Mouse (Mus musculus) pancreas, adult 10 weeks (tissue): ENCODE data around the gene Dph7. TPM values are rescaled to one million over a fixed set of nuclear protein-coding genes. Genes with fewer than 3 reads are reported as not detected.

Experiments
- polyA plus RNA-seq: library from polyadenylated mRNA; stranded (reverse); fragments of 350-450 nt; fragmentation: Illumina TruSeq; extraction: RNeasy Lipid Tissue Mini Kit (QIAGEN cat#74804); gene quantifications from one replicate; pipeline ENCODE4 v1.2.3, GENCODE M21; 2015; ENCODE audit warnings: low read depth, low replicate concordance; ENCODE audit not compliant: insufficient read depth

The Dph7 gene
- polyA plus RNA-seq = 4.7 TPM

DNA sequence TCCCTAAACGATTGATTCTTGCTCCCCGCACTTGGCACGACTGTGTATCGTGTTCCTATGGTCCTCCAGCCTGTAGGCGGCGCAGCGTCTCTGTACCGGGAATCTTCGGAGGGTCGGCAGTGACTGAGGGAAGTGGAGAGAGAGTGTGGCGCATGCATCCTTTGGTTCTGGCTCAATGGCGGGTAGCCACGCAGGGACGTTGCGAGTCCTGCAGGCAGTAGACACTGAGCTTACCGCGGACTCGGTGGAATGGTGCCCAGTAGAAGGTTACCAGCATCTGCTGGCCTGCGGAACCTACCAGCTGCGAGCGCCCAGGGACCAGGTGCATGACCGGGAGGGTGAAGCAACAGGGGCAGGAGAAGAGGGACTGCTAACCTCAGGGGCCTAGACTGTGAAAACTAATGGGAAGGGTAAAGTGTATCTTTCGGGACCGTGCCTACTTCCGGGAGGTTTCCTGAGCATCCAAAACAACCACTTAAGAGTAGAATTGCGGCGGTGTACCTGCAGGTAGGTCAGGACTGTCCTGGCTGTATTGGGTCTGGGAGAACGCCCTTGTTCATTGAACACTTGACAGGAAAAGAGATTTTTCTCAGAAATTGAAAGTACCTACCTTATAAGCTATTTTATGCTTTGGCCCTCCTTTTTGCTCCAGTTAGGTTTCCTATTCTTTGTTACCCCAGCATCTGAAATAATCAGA, at the start of gene Dph7:
Dph7 (plus strand) TSS at position 97 of the 697 bp plus-strand sequence.

GRCm38 (mm10) chr2:24918930-24919838, 43.0 kb upstream of the Dph7 start, which contains the start of gene Ehmt1:
Gene Ehmt1, minus strand, starts transcription at chr2:24919614.

GRCm38 (mm10) chr2:24935057-24935796, 27.0 kb upstream of the Dph7 start, which contains the start of gene Arrdc1:
Gene Arrdc1, minus strand, starts transcription at chr2:24935252.

DNA sequence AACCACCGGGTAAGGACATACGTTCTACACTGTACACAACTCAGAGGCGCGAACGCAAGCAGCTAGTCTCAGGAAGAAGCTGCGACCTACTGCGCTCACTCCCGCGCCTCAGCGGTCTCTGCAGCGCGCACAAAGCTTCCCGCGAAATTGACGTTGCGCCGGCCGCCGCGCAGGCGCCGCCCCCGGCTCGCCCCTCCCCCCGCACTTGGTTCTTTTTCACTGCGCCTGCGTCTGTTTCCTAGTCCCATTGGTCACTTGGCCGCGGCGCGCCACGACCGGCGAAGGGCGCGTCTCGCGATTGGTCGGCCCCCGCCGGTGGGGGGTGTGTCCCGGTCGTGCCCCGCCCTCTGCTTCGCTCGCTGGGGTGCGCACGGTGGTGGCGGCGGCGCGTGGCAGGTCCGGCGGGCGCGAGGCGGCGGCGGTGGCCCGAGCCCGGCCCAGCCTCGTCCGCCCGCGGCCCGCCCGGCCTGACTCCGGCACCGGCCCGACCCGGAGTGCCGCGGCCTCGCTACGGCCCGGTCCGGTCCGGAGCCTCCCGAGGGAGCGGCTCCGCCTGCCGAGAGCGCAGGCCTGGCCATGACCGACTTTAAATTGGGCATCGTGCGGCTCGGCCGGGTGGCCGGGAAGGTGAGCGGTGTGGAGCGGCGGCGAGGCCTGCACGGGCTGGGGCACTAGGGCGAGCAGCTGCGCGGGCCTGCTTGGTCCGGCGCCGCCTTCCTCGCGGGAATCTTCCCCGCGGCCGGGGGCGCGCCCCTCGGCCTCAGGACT, 12.6 kb upstream of the Dph7 start, which contains the start of gene Zmynd19:
Zmynd19 (plus strand) TSS at position 372 of the 768 bp plus-strand sequence.

DNA sequence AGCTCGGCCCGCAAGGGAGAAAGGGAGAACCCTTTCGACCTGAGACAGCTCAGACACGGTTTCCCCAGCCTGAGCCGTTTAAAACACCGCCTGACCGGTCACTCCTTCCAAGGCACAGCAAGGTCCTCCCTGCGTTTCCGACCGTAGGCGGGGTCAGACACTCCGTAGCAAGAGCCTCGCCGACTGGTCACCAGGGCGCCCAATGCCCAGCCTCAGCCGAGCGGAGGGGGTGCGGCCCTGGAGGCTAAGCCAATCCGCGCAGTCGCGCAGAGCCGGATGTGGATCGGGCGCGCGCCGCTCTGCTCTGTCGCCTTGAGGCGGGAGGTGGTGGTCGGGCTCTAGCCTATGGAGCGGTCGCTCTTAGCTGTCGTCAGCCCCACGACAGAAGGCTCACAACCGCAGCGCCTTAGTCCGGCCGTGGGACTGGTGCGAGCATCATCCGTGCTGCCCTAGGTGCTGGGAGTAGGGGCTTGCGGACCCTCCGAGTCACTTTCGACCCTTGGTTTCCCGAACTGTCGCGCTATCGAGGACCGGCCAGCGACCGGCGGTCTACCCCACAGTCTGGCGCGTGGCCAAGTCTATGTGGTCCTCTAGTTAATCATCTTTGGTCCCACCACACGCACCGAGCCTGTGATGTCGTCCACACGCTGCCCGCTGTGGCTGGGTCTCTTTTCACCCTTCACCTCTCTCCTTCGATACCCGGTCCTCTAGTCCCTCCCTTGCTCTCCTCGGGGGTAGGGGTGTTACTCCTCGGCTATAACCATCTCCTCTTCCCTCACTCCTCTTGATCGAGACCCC, 12.9 kb downstream of the Dph7 start, which contains the start of gene Mrpl41:
Mrpl41 (minus strand) TSS at position 193 of the 798 bp plus-strand sequence.

GRCm38 (mm10) chr2:24975704-24976297, 13.6 kb downstream of the Dph7 start, which contains the start of gene Pnpla7:
Gene Pnpla7, plus strand, starts transcription at chr2:24976033.

Other genes with a start within 250 kb of the Dph7 start
- 0.70 TPM for gene Cacna1b, start 199.2 kb upstream of the Dph7 start, polyA plus RNA-seq
- gene Ehmt1, start 42.8 kb upstream of the Dph7 start, polyA plus RNA-seq = 9.9 TPM
- gene Arrdc1, start 27.1 kb upstream of the Dph7 start, polyA plus RNA-seq = 12.7 TPM
- 1.6 TPM for gene Zmynd19, start 12.6 kb upstream of the Dph7 start, polyA plus RNA-seq
- gene Mrpl41, start 12.7 kb downstream of the Dph7 start, polyA plus RNA-seq = 8.3 TPM
- 12.8 TPM for gene Pnpla7, start 13.6 kb downstream of the Dph7 start, polyA plus RNA-seq
- 18.6 TPM for gene Nsmf, start 92.0 kb downstream of the Dph7 start, polyA plus RNA-seq
- gene Entpd8, start 117.9 kb downstream of the Dph7 start, polyA plus RNA-seq = not detected
- gene Noxa1, start 132.7 kb downstream of the Dph7 start, polyA plus RNA-seq = not detected
- gene Nrarp, start 218.4 kb downstream of the Dph7 start, polyA plus RNA-seq = 5.7 TPM
- 4.7 TPM for gene Tor4a, start 234.5 kb downstream of the Dph7 start, polyA plus RNA-seq
- 17.7 TPM for gene Nelfb, start 249.1 kb downstream of the Dph7 start, polyA plus RNA-seq